Mouse (Mus musculus) cortical plate, adult 2 months (tissue): ENCODE data around the gene Kat2b.

Experiments used
- CTCF ChIP-seq: fragments of 200-500 bp; IDR thresholded peaks from 2 replicates; pipeline ENCODE4 v1.5.1; 2011; ENCODE audit warnings: mild to moderate bottlenecking, control low read depth, low read length; ENCODE audit not compliant: insufficient read depth; ENCODE audit errors: extremely low read depth
- POLR2A ChIP-seq: fragments of 200-500 bp; IDR thresholded peaks from 2 replicates; pipeline ENCODE4 v1.6.1; 2011; ENCODE audit warnings: mild to moderate bottlenecking, low read length, control low read depth; ENCODE audit not compliant: insufficient read depth; ENCODE audit errors: extremely low read depth

DNA sequence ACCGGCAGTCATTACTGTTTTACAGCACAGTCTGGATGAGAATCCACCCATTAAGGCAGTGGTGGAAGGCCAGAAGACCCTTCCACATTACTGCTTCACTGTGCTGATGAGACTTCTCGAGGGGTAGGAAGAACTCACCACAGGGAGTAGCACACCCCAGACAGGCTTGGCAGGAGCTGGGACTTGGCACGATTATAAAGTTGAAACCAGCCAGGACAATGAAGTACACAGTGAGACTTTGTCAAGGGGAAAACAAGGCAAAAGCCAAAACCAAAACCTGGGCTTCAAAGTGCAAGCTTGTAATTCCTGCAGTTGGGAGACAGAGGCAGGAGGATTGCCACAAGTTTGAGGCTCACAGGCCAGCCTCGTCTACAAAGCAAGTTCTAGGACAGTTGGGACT lies 54.0 kb downstream of the Kat2b start:
- TF ChIP-seq POLR2A (no peak), CTCF (no peak)
